Mouse (Mus musculus): ENCODE results near the gene Ttc17.
"Not testable (repeated sequence)": the region's sequence is repeated elsewhere in the genome, so short reads cannot be mapped to it uniquely, and the experiment has no call there.

Gene Ttc17

GRCm38 (mm10) chr2:94406083-94406957 lies at the start of gene Ttc17:
Gene Ttc17, minus strand, starts transcription at chr2:94406689.
- peak; percentile 92 for DNase-seq (ENCODE audit: low read depth)

- no peak for DNase-seq (ENCODE audit: low read depth)
These were observed 43.2 kb upstream of the Ttc17 start for GRCm38 (mm10) chr2:94449643-94450042.

GRCm38 (mm10) chr2:94436952-94437351 lies 30.5 kb upstream of the Ttc17 start:
- DNase-seq (ENCODE audit: low read depth): peak; percentile 36

GRCm38 (mm10) chr2:94435481-94435880 lies 29.0 kb upstream of the Ttc17 start:
- no peak for DNase-seq (ENCODE audit: low read depth)

DNA sequence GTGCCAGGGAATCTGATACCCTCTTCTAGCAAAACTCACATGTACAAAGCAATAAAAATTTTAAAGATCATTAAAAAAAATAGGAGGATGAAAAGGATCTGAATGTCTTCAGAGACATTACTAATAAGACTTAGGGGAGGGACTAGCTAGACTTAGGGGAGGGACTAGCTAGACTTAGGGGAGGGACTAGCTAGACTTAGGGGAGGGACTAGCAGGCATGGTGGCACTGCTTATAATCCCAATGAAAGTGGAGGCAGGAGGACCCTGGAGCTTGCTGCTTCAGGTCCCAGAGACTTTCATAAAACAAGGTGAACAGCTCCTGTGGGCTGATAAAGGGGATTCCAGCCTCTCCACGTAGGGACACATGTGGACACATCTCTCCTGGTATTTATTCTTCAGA lies 28.3 kb upstream of the Ttc17 start:
- no peak for DNase-seq (ENCODE audit: low read depth)

DNA sequence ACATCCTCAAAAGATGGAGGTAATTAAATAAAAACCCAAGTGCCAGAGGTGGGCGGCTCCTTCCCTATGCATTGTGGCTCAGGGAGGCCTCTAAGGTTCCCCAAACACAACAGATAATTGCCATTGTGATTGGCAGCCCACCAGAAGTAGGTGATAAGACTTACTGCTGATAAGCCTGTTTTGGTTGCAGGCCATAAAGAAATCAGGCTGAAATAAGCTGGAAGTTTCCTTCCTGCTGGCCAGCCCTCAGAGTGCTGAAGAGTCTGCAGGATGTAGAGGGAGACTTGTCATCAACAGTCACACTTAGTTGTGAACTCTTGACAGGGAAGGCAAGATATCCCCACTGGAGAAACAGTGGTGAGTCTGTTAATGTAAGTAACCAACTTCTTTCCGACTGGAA lies 25.7 kb upstream of the Ttc17 start:
- DNase-seq (ENCODE audit: low read depth): no peak

DNA sequence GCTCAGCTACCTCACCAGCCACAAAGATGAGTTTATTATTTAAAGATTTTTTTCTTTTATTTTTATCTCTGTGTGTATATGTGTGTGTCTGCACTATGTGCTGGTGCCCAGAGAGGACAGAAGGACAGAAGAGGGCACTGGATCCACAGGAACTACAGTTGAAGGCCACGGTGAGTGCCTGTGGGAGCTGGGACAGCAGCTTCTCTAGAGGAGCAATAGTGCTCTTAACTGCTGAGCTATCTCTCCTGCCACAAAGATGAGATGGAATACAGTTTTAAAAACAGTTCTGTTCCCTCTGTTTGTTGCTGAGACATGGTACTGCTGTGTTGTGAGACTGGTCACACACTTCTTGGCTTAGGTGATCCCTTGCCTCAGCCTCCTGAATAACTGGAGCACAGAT lies 22.0 kb upstream of the Ttc17 start:
- no peak for DNase-seq (ENCODE audit: low read depth)

DNA sequence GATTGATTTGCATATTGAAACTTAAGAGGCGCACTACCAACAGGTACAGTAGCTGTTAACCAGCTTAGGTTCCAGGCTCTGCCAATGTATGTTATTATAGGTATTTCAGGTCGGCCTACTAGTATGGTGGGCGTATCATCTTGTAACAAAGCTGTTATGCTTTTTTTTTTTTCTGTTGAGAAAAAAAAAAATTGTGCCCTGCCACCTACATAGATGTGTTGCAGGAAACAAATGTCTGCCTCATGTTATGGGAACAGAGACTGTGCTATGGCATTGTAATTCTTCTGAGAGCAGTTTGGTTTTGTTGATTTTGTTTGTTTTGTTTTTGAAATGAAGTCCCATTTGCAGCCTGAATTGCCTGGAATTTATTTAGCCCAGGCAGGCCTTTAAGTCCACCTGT lies 952 bp upstream of the Ttc17 start:
- no peak for DNase-seq (ENCODE audit: low read depth)

- peak; percentile 11 for DNase-seq (ENCODE audit: low read depth)
These were observed 532 bp upstream of the Ttc17 start for GRCm38 (mm10) chr2:94407021-94407420.

DNA sequence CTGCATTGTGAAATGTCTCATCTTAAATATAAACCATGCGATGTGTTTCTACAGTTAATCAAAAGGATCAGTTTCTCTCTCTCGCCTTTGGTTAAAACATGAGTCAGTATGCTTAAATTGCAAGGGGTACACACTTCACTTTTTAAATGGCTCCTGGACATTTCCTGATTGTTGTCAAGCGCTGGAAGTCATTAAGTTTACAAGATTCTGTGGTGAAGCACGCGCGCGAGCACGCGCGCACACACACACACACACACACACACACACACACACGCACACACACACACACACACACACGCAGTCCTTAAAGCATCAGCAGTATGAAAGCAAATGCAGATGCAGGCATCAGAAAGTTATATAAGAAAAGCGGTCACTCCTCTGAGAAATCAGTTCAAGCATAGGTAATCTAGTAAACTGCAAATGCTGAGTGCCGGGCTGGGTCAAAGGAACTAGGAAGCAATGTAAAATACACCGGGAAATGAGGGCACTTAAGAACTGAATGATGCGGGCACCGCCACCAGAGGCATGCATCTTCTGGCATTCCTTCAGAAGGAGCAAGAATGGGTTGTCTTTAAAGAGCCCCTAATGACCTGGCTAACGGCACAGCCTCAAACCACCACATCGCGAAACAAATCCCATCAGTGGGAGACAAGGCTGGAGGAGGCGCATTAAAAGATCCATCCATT lies 949 bp downstream of the Ttc17 start:
- peak; percentile 51 for DNase-seq (ENCODE audit: low read depth)

DNA sequence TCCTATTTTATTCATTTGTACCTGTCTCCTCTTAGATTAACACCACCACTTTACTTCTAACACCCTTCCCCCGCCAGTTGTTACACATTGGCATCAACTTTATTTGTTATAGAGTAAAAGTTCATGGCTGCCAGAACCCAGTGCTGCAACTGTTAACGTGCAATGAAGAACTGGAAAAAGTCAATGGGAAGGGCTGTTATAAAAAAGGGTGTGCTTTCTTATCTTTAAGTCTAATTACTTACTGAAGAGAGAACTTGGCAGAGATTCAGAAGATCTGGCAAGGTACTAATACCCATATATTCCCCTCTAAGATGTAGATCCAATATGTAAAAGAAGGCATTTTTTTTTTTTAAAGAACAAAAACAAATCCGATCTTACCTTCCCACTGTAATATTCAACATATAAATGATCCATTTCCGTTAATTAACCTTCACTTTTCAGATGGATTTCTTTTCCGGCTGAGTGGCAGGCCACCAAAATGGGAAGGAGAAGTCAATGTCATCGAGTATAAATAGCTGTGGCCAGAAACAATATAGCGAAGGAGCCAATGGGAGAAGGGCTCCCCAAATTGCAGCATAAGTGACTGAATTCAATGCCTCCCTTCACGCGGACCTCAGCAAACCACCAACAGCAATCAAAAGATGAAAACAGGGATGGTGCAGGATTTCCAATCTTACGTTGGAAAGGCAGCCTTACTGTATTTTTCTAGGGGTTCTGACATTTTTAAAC lies 1.8 kb downstream of the Ttc17 start:
- DNase-seq (ENCODE audit: low read depth): no peak

DNA sequence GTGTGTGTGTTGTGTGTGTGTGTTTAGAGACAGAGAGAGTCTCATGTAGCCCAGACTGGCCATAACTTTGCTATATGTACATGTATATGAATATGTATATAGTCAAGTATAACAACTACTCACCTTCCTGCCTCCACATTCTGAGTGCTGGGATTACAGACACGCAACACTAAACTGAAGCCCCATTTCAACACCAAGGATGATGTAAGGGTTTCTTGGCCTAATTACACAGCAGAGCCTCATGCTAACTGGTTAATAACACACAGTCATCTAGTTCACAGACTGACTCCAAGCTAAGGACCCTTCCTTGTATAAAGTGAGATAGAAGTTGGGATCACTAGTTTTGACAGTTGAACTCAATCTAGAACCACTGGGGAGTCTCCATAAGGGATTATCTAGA lies 3.9 kb downstream of the Ttc17 start:
- DNase-seq (ENCODE audit: low read depth): no peak

DNA sequence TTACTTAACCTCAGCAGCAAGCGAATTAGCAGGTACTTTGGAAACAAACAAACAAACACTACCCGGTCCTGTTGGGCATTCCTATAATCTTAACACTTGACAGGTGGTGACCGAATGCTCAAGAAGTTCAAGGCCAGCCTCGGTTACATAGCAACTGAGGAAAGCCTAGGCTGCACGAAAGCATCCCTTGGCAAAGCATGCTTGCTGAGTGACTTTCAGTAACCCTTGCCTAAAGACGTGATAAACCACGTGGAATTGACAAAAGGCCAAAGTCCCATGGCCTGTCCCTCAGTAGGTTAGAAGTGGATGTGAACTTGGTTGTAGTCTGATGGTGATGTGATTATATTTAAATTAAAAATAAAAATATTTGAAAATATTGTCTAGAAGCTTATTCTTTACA lies 4.4 kb downstream of the Ttc17 start:
- no peak for DNase-seq (ENCODE audit: low read depth)

GRCm38 (mm10) chr2:94401006-94401405 lies 5.5 kb downstream of the Ttc17 start:
- DNase-seq (ENCODE audit: low read depth): no peak

GRCm38 (mm10) chr2:94398138-94398970 lies 8.1 kb downstream of the Ttc17 start:
- peak; percentile 37 for DNase-seq (ENCODE audit: low read depth)

DNA sequence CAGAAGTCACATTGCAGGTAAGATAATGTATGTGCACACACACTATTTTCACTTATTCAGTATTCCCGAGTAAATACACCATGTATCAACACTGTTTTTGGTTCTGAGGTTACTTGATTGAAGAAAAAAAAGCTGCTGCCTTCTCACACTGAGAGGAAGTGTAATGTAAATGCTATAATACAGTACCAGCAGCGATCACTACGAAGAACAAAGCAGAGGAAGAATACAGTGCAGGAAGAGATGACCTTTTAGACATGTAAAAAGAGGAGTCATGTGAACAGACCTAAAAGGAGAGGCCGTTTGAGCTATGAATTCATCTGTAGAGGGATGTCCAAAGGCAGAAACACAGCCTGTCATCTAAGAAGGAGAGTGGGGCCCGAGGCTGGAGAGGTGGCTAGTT lies 9.0 kb downstream of the Ttc17 start:
- no peak for DNase-seq (ENCODE audit: low read depth)

- DNase-seq (ENCODE audit: low read depth): no peak
These were observed 10.2 kb downstream of the Ttc17 start for GRCm38 (mm10) chr2:94396325-94396724.

- DNase-seq (ENCODE audit: low read depth): not testable (repeated sequence)
These were observed 15.4 kb downstream of the Ttc17 start for GRCm38 (mm10) chr2:94391127-94391526.

- DNase-seq (ENCODE audit: low read depth): no peak
These were observed 17.5 kb downstream of the Ttc17 start for GRCm38 (mm10) chr2:94389000-94389399.

DNA sequence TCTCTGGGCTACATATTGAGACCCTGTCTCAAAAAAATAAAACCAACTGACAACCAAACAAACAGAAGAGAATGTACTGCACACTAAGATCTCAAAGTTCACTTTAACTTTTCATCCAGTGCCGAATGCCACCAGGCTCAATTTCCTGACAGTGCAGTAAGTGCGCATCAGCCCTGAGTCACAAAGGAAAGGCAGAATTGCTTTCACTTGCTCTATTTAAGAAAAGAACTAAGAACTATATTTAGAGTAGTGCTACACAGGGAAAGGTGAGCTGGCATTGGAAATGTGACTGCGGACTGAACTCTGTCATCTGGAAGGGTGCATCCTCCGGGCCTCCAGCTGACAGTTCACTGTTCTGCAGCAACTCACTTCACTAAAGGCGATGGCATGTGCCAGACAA lies 18.6 kb downstream of the Ttc17 start:
- DNase-seq (ENCODE audit: low read depth): no peak

GRCm38 (mm10) chr2:94384483-94384882 lies 22.0 kb downstream of the Ttc17 start:
- not testable (repeated sequence) for DNase-seq (ENCODE audit: low read depth)

Data from NIH3T3 (cell line).